Mouse (Mus musculus): ENCODE results near the gene Amot. TPM values are rescaled to one million over a fixed set of nuclear protein-coding genes. Genes with fewer than 3 reads are reported as not detected.

The Amot gene
- polyA plus RNA-seq, 1 experiment, result 1.1 TPM

DNA sequence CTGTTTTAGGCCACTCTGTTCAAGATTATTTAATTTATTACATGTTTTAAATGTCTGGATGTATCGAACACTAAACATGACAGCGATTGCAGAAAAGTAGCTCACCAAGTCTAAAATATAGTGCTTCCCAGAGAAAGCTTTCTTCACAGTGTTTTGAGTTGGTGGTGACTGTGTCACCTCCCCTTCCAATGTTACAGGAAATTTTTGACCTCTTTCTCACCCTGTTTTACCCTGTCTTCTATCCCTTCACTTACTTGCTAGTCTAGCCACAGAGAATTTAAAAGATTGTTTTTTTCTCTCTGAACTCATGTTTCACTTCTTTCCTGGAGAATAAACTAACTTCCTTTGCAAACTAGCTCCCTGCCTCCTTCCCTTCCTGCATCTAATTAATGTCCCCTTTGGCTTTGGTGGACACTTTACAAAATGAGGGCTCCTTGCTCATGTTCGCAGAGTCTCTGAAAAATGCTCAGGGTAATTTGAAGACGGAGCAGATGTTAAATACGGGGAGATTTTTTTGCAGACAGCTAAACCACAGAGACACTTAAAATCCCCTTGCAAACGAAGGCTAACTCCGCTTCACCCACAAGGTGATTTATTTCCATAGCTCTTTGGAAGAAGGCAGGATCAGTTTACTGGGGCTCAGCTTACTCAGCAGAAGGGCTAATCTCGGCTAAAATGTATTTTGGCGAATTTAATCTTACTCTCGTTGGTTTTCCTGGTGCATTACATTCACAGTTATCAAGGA lies 11.5 kb upstream of the Amot start:
- no peak for DNase-seq (ENCODE audit: low read depth in 1 of 2, low spot score in 2 of 2)
- no peaks in the 10 kb centered on the region for H3K27me3 ChIP-seq (ENCODE audit: control insufficient read depth, insufficient read depth, low read length)
- 58% methylated on average over 10 of the region's 10 CpGs for WGBS
- H3K4me3 ChIP-seq (ENCODE audit: extremely low read depth, insufficient read depth, insufficient read length), result no peak overlapping the region
- H3K27ac ChIP-seq (ENCODE audit: insufficient read depth, low read length), result no peak overlapping the region
- H3K4me1 ChIP-seq (ENCODE audit: control insufficient read depth, insufficient read depth, insufficient read length), result no peaks in the 10 kb centered on the region
- no peak for TF ChIP-seq CTCF (IDR thresholded peaks at IDR 0.05; ENCODE audit: extremely low read depth, insufficient read depth, insufficient read length, insufficient replicate concordance)
- no peak for TF ChIP-seq POLR2A (IDR thresholded peaks at IDR 0.05; ENCODE audit: low read depth, low read length)
- no peaks in the 10 kb centered on the region for H3K36me3 ChIP-seq (ENCODE audit: control insufficient read depth, insufficient read depth, low read length)

DNA sequence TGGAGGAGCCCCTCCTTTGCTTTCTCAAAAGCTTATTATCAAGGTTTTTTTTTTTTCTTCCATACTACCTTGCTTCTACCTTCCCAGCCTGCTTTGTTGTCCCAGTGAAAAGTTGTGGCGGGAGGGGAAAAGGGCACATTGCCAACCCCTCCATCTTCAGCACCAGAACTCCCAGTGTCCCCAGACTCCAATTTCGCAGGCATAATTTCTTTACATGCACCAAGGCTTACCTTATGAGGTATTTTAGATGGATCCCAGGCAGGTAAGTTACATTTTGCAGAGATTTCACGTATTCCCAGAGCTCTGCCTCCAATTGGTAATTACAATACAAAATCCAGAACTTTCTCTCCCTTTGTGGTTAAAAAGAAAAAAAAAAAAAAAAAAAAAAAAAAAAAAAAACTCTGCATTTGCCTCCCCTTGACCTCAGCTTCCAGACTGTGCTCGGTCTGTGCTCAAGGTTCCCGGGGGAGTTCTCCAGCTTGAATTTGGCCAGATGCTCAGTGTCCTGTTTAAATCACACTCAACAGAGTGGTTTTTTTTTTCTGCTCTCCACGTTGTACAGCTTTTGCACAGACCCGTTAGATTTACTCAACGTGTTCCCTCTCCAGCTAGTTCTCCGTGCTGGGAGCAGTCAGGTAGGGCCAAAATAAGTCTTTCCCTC lies 10.6 kb upstream of the Amot start:
- DNase-seq (ENCODE audit: low read depth in 1 of 2, low spot score in 2 of 2), result no peak
- Histone ChIP-seq H3K36me3 (ENCODE audit: control insufficient read depth, insufficient read depth, low read length) (no peaks in the 10 kb centered on the region), H3K27ac (ENCODE audit: insufficient read depth, low read length) (no peak overlapping the region), H3K27me3 (ENCODE audit: control insufficient read depth, insufficient read depth, low read length) (no peaks in the 10 kb centered on the region), H3K4me3 (ENCODE audit: extremely low read depth, insufficient read depth, insufficient read length) (no peak overlapping the region), H3K4me1 (ENCODE audit: control insufficient read depth, insufficient read depth, insufficient read length) (no peaks in the 10 kb centered on the region)
- TF ChIP-seq CTCF (IDR thresholded peaks at IDR 0.05; ENCODE audit: extremely low read depth, insufficient read depth, insufficient read length, insufficient replicate concordance), result no peak
- no peak for TF ChIP-seq POLR2A (IDR thresholded peaks at IDR 0.05; ENCODE audit: low read depth, low read length)
- WGBS, result 67% methylated on average over 9 of the region's 9 CpGs

DNA sequence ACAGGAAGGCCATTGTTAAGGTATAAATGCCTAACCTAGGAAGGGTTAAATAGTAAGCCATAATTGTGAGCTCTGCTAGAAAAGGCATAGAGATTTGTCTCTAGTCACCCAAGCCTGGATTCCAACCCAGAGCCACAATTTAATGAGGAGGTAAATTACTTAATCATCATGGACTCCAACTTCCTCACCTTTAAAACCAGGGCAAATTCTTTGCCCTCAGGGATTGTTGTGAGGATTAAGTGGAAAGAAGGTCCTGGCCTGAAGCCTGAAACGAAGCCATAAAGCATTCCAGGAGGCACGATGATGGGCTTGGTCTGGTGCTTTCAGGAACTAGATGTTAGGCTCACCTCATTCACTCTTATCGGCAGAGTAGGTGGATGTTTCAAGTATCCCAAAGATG lies 5.7 kb upstream of the Amot start:
- no peak overlapping the region for H3K4me3 ChIP-seq (ENCODE audit: extremely low read depth, insufficient read depth, insufficient read length)
- no peaks in the 10 kb centered on the region for H3K4me1 ChIP-seq (ENCODE audit: control insufficient read depth, insufficient read depth, insufficient read length)
- no peak for TF ChIP-seq CTCF (IDR thresholded peaks at IDR 0.05; ENCODE audit: extremely low read depth, insufficient read depth, insufficient read length, insufficient replicate concordance)
- H3K36me3 ChIP-seq (ENCODE audit: control insufficient read depth, insufficient read depth, low read length), result no peaks in the 10 kb centered on the region
- no peak for DNase-seq (ENCODE audit: low read depth in 1 of 2, low spot score in 2 of 2)
- WGBS, result 77% methylated on average over 3 of the region's 3 CpGs
- H3K27ac ChIP-seq (ENCODE audit: insufficient read depth, low read length), result no peak overlapping the region
- H3K27me3 ChIP-seq (ENCODE audit: control insufficient read depth, insufficient read depth, low read length), result no peaks in the 10 kb centered on the region

DNA sequence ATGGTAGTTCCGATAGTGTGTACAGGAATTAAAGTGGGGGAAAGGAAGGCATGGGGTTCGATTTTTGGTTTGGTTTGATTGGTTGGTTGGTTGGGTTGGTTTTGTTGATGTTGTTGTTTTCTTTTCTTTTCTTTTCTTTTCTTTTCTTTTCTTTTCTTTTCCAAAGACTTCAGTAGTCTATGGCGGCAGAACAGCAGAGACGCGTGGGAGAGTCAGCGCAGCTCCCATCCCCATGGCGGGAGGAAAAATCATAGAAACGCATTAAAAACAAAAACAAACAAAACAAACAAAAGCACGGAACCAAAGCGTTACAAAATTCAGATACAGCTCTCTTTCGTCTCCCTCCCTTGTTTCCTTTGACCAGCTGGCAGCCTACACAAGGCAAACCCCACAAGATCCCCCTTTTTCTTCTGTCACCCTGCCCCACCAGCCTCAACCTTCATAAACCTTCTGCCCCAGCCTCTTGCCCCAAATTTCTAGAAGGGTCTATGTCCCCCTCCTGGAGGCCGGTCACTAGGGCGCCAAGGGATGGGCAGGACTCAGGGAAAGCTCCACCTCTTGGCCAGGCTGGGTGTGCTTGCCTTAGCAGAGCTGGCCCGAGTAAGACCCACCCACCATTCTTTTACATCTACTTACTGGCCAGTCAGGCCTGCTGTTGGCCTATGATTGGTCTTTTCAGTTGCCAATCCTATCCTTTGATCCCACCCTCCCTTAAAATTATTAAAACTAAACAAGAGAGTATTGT lies 648 bp upstream of the Amot start:
- no peak for TF ChIP-seq POLR2A (IDR thresholded peaks at IDR 0.05; ENCODE audit: low read depth, low read length)
- TF ChIP-seq CTCF (IDR thresholded peaks at IDR 0.05; ENCODE audit: extremely low read depth, insufficient read depth, insufficient read length, insufficient replicate concordance), result no peak
- H3K4me1 ChIP-seq (ENCODE audit: control insufficient read depth, insufficient read depth, insufficient read length), result no peaks in the 10 kb centered on the region
- no peak overlapping the region for H3K27ac ChIP-seq (ENCODE audit: insufficient read depth, low read length)
- H3K36me3 ChIP-seq (ENCODE audit: control insufficient read depth, insufficient read depth, low read length), result no peaks in the 10 kb centered on the region
- WGBS, result 25% methylated on average over 14 of the region's 14 CpGs
- no peaks in the 10 kb centered on the region for H3K27me3 ChIP-seq (ENCODE audit: control insufficient read depth, insufficient read depth, low read length)
- peak overlapping the region; percentile 70 for H3K4me3 ChIP-seq (ENCODE audit: extremely low read depth, insufficient read depth, insufficient read length)
- peak in 1 of 2 experiments; percentile 18 for DNase-seq (ENCODE audit: low read depth in 1 of 2, low spot score in 2 of 2)

DNA sequence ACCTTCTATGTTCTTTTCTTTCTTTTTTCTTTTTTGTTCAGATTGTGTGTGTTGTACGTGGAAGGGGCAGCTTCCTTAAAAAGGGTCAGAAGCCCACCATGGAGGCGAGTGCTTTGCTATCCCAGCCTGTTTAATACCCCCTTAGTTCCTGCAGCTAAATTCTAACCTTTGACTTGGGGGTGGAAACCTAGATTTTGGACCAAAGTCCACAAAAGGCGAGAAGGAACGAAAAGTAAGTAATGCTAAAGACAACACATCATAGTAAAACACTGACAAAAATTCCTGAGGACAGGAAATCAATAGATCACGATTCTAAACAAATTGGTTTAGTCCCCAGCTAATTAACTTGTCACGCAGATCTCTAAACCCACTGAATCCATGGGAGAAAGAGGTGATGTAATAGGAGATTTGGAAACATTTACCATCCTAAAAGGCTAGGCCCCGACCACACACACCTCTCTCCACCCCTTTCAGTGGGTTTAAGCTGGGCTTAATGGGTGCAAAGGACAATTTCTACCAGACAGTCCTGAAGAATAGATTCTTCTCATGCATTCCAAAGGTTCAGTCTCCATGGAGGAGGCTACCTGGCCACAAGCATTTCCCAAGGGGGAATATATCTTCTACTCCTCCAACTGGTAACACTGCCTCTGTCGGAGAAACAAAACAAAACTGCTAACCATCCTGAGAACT lies 3.2 kb downstream of the Amot start:
- Histone ChIP-seq H3K27ac (ENCODE audit: insufficient read depth, low read length) (no peak overlapping the region), H3K27me3 (ENCODE audit: control insufficient read depth, insufficient read depth, low read length) (no peaks in the 10 kb centered on the region), H3K4me3 (ENCODE audit: extremely low read depth, insufficient read depth, insufficient read length) (no peak overlapping the region), H3K36me3 (ENCODE audit: control insufficient read depth, insufficient read depth, low read length) (no peaks in the 10 kb centered on the region), H3K4me1 (ENCODE audit: control insufficient read depth, insufficient read depth, insufficient read length) (no peaks in the 10 kb centered on the region)
- TF ChIP-seq CTCF (IDR thresholded peaks at IDR 0.05; ENCODE audit: extremely low read depth, insufficient read depth, insufficient read length, insufficient replicate concordance) (no peak), POLR2A (IDR thresholded peaks at IDR 0.05; ENCODE audit: low read depth, low read length) (no peak)
- 84% methylated on average over 8 of the region's 8 CpGs for WGBS
- no peak for DNase-seq (ENCODE audit: low read depth in 1 of 2, low spot score in 2 of 2)

DNA sequence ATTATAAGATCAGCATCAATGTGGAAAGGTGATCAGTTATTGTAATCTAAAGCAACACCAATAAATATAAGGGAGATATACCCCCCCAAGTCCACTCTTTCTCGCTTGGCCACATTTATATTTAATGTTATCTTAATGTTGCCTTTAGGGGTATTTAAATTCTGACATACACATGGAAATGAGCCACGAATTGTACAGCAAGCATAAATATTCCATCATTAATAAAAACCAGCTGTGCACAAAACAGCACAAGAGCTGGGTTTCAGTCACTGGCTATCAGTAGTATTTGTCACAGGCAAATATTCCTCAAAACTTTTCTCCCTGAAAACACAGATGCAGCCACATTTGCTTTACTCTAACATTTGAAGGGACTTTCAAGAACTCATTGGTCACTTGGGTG lies 5.9 kb downstream of the Amot start:
- no peak for TF ChIP-seq POLR2A (IDR thresholded peaks at IDR 0.05; ENCODE audit: low read depth, low read length)
- TF ChIP-seq CTCF (IDR thresholded peaks at IDR 0.05; ENCODE audit: extremely low read depth, insufficient read depth, insufficient read length, insufficient replicate concordance), result no peak
- Histone ChIP-seq H3K27ac (ENCODE audit: insufficient read depth, low read length) (no peak overlapping the region), H3K4me1 (ENCODE audit: control insufficient read depth, insufficient read depth, insufficient read length) (no peaks in the 10 kb centered on the region), H3K4me3 (ENCODE audit: extremely low read depth, insufficient read depth, insufficient read length) (no peak overlapping the region), H3K27me3 (ENCODE audit: control insufficient read depth, insufficient read depth, low read length) (no peaks in the 10 kb centered on the region), H3K36me3 (ENCODE audit: control insufficient read depth, insufficient read depth, low read length) (no peaks in the 10 kb centered on the region)
- no peak for DNase-seq (ENCODE audit: low read depth in 1 of 2, low spot score in 2 of 2)
- 69% methylated on average over 2 of the region's 2 CpGs for WGBS
